Mouse (Mus musculus): ENCODE data around the gene Tcap.

The Tcap gene

GRCm38 (mm10) chr11:98383261-98384030 is at the start of gene Tcap:
Tcap (plus strand) TSS chr11:98383811.
- in situ Hi-C loops (cut with MboI; ENCODE audit: unreplicated experiment in 2 of 2): no loop called here

GRCm38 (mm10) chr11:98333981-98334741 is 49.5 kb upstream of the Tcap start:
- in situ Hi-C loops (cut with MboI; ENCODE audit: unreplicated experiment in 2 of 2): no loop called here

- in situ Hi-C loops (cut with MboI; ENCODE audit: unreplicated experiment in 2 of 2): no loop called here
Measured at GRCm38 (mm10) chr11:98335250-98335649, 48.4 kb upstream of the Tcap start.

DNA sequence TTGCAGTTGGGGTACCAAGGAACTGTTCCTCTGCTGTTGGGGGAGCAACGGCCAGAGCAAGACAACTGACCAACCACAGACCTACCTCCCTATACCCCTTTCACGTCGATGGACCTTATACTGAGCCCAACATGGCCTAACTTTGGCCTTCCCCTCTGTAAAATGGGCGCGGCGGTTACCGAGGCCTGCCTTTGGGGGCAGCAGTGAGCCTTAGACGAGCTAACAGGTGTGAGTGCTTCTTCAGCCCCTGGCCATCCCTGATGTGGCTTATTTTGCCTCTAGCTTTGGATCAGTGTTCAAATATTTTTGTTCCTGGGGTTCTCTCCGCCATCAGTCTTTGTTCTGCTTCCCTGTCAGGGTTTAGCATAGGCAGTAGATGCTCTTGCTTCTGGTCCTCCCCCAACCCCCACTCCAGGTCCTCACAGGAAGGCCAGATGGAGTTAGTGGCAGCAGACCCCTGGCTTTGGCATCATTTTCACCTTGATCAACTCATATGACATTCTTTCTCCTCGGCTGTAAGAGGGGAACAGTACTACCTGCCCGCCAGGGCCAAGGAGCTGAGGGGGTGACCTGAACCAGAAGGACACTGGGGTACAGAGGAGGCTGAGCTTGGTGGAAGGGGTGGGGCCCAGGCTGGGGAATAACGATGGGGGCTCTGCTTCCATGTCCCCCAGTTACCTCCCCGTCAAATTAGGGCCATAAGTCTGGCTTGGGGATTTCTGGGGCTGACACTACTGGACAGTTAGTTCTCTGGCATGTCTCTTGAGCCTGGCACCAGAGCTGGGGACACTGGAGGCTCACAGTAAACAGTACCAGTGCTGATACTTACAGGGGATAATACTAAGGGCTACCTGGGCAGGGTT is 47.1 kb upstream of the Tcap start:
- in situ Hi-C loops (cut with MboI; ENCODE audit: unreplicated experiment in 2 of 2): no loop called here

GRCm38 (mm10) chr11:98338507-98338961 is 45.1 kb upstream of the Tcap start:
- in situ Hi-C loops (cut with MboI; ENCODE audit: unreplicated experiment in 2 of 2): no loop called here

DNA sequence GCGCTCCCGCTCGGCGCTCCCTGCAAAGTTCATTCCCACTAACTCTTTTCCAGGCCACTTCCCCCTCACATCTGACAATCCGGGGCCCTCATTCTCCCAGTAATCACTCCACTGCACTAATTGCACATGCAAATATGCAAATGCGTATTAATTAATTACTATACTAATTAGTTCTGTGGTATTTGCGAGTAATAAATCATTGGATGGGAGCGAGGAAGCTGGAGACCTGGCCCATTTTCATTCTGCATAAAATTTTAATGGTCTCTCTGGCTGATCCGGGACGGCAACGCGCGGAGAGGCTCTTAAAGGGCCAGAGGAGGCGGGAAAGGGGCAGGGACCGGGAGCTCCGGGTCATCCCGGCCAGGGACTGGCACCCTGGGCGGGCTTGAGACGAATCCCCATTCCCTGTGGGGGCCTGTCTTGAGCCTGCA is 44.5 kb upstream of the Tcap start:
- in situ Hi-C loops (cut with MboI; ENCODE audit: unreplicated experiment in 2 of 2): no loop called here

DNA sequence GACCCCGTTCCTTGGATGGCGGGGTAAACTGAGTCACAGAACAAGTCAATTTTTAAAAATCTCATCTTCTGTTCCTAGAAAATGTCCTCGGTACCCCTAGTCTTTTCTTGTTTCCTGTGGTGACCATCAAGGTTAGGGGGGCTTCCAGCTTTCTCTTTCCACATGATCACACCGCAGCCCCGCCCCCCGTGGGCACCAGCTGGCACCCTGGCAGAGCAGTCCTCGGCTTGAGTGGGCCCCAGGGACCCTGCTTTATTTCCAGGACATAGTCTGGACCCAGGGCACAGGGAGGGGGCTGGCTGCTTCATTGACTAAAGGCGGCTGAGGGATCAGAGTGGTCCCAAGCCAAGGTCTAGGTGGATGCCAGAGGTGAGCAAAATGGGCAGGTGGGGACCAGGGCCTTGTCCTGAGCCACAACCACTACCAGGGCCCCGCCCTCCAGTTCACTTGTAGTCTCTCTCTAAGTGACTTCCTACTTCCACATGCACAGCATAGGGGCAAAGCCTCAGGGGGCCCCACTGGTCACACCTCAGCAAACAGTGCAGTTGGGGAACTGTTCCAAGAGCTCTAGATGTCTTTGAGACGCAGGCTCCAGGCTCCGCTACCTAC is 43.8 kb upstream of the Tcap start:
- in situ Hi-C loops (cut with MboI; ENCODE audit: unreplicated experiment in 2 of 2): loop anchor here (5.0 to 10.0 kb wide), 6 partner anchors 48 to 253 kb away; partner anchors contain the start of genes Grb7 (in 1 of the 2), Ikzf3 (in 1 of the 2) and Pnmt (in 1 of the 2)

GRCm38 (mm10) chr11:98340597-98340996 is 43.0 kb upstream of the Tcap start:
- in situ Hi-C loops (cut with MboI; ENCODE audit: unreplicated experiment in 2 of 2): loop anchor here (5.0 to 10.0 kb wide), 6 partner anchors 47 to 252 kb away; partner anchors contain the start of genes Grb7 (in 1 of the 2), Ikzf3 (in 1 of the 2) and Pnmt (in 1 of the 2)

DNA sequence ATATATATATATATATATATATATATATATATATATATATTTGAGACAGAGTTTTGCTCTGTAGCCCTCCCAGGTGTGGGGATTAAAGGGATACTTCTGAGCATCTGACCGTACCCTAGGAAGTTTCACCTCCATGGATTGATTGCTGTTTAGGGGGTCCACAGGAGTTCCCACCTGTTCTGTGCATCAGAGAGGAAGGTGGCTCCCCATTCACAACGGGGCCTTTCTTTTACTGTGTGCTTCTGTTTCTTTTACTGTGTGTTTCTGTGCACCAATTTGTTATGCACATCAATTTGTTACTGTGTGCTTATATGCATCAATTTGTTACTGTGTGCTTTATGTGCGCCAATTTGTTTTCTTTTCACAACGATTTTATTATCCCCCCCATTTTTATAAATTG is 42.4 kb upstream of the Tcap start:
- in situ Hi-C loops (cut with MboI; ENCODE audit: unreplicated experiment in 2 of 2): loop anchor here (5.0 to 10.0 kb wide), 6 partner anchors 46 to 251 kb away; partner anchors contain the start of genes Grb7 (in 1 of the 2), Ikzf3 (in 1 of the 2) and Pnmt (in 1 of the 2)

- in situ Hi-C loops (cut with MboI; ENCODE audit: unreplicated experiment in 2 of 2): loop anchor here (5.0 to 10.0 kb wide), 6 partner anchors 45 to 250 kb away; partner anchors contain the start of genes Grb7 (in 1 of the 2), Ikzf3 (in 1 of the 2) and Pnmt (in 1 of the 2)
Measured at GRCm38 (mm10) chr11:98342000-98342945, 41.3 kb upstream of the Tcap start.

DNA sequence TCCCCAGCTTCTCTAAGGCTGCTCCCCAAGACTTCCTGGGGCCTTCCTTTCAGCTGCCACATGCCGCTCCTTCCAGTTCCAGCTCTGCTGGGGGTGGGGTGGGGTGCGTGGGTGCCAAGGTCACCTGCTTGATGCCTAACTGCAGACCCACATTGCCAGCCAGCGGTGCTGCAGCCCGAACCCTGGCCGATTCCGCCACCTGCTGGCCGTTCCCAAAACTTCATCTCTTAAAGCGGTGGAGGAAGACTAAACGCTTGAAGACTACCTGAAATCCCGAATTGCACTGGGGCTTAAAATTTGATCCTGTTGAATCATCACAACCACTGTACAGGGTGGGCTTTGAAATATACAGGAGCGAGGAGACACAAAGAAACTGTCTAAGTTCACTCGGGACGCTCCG is 38.4 kb upstream of the Tcap start:
- in situ Hi-C loops (cut with MboI; ENCODE audit: unreplicated experiment in 2 of 2): loop anchor here in 1 of 2 experiments (10.0 kb wide), 1 partner anchor 110 kb away; no protein-coding TSS in a partner anchor

- in situ Hi-C loops (cut with MboI; ENCODE audit: unreplicated experiment in 2 of 2): loop anchor here in 1 of 2 experiments (10.0 kb wide), 1 partner anchor 109 kb away; no protein-coding TSS in a partner anchor
Measured at GRCm38 (mm10) chr11:98346168-98346567, 37.4 kb upstream of the Tcap start.

- in situ Hi-C loops (cut with MboI; ENCODE audit: unreplicated experiment in 2 of 2): loop anchor here in 1 of 2 experiments (10.0 kb wide), 1 partner anchor 107 kb away; no protein-coding TSS in a partner anchor
Measured at GRCm38 (mm10) chr11:98347385-98348082, 36.1 kb upstream of the Tcap start.

- in situ Hi-C loops (cut with MboI; ENCODE audit: unreplicated experiment in 2 of 2): loop anchor here in 1 of 2 experiments (10.0 kb wide), 1 partner anchor 106 kb away; no protein-coding TSS in a partner anchor
Measured at GRCm38 (mm10) chr11:98348083-98348961, 35.3 kb upstream of the Tcap start, which contains the start of gene Ppp1r1b. Ppp1r1b (plus strand) TSS chr11:98348404.

DNA sequence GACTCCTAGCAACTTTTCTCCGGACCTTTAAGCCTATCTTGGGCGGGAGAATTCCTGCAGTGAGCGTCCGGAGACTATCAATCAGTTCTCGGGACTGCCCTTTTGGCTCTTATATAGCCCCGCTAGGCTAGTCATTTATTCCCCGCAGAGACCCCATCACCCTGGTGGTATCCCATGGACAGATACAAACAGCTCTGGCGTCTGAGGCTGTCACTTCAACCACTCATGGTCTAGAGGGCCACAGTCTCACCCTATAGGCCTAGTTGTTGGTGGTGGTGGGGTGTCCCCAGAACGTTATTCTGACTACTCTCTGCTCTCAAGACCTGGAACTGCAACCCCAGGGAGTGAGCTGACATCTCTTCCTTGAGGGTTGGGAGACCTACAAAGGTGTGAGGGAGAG is 34.3 kb upstream of the Tcap start:
- in situ Hi-C loops (cut with MboI; ENCODE audit: unreplicated experiment in 2 of 2): loop anchor here in 1 of 2 experiments (10.0 kb wide), 1 partner anchor 105 kb away; no protein-coding TSS in a partner anchor

DNA sequence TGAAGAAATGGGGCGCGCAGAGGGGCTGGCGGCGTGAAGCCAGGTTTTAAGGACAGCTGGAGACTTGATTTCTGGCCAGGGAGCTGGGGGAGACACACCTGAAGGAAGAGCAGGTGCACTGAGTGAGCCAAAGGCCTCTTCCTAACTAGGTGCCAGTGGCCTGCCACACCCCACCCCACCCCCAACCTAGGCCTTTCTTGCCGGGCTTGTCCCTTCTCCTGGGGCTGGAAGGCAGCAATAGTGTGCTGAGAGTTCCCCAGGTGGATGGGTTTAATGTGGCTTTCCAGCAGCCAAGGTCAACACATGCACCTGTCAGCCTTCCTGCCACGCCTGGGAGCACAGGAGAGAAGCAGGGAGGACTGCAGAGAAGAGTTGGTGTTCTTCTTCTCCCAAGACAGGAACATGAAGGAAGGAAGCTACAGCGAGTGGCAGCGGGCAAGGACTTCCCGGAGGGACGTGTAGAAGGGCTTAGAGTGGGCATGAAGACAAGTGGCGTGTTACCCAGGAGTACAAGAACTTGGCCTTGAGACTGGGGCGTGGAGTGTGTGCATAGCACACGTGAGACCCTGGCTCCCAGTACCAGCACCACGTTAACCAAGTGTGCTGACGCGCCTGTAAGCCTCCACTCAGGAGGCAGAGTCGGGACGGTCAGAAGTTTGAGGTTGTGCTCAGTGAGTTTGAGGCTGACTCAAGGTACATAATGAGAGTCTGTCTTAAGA is 31.2 kb upstream of the Tcap start:
- in situ Hi-C loops (cut with MboI; ENCODE audit: unreplicated experiment in 2 of 2): no loop called here
